Mouse (Mus musculus): Measurements from ENCODE around the gene Defb6. TPM values are rescaled to one million over a fixed set of nuclear protein-coding genes. Genes with fewer than 3 reads are reported as not detected.

Gene Defb6
- total RNA-seq (2021): not detected
- long read RNA-seq, experiment 1: 0 reads
- long read RNA-seq, experiment 2: 0 reads

DNA sequence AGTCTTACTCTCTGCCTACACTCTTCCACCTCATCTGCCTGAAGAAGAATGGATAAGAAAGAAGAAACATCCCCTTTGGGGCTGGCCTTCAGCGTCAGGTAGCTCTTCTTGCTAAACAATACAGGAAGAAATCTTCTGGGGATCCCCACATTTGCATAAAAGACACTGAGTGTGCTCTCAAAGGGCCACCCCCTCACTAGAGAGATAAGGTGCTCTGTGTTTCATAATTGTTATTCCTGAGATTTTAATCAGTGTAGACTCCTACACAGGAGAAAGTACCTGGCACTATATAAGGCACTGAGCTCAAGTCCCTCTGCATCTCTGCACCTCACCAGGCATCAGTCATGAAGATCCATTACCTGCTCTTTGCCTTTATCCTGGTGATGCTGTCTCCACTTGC is at the start of gene Defb6:
Defb6 (plus strand) TSS at position 318 of the 400 bp plus-strand sequence.
- no peak within 1 kb of the TSS for H3K4me3 ChIP-seq
- no peak within 1 kb of the TSS for H3K27ac ChIP-seq
- TF ChIP-seq CTCF (conservative IDR thresholded peaks at IDR 0.05): no peak
- DNase-seq (ENCODE audit: low spot score in 2 of 2): no peak

DNA sequence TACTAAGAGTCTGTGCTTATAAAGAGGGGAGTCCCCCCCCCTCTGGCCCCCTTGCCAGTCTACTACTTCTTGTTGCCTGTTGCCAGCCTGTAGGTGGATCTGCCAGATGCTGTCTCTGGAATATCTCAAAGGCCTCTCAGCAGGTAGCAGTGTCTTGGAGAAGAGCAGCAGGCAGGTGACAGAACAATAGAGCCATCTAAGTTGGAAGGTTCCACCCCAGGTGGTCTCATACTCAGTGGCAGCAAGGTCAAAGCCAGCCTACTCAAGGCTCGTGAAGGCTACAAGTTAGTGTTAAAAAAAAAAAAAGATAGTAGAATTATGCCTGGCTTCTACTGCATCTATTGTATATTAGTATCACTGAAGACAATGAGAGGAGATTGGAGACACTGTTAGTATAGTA is 12.8 kb downstream of the Defb6 start:
- Histone ChIP-seq H3K27ac (no peak overlapping the region), H3K4me3 (no peak overlapping the region)
- TF ChIP-seq CTCF (conservative IDR thresholded peaks at IDR 0.05): no peak
- DNase-seq (ENCODE audit: low spot score in 2 of 2): no peak

- no peak for DNase-seq (ENCODE audit: low spot score in 2 of 2)
- Histone ChIP-seq H3K27ac (no peak within 1 kb of the TSS), H3K4me3 (no peak within 1 kb of the TSS)
- no peak for TF ChIP-seq CTCF (conservative IDR thresholded peaks at IDR 0.05)
These were observed 14.3 kb downstream of the Defb6 start, which contains the start of gene Defb46 for GRCm38 (mm10) chr8:19239616-19240015. Gene Defb46, plus strand, starts transcription at chr8:19239916.

- Histone ChIP-seq H3K27ac (no peak within 1 kb of the TSS), H3K4me3 (no peak within 1 kb of the TSS)
- TF ChIP-seq CTCF (conservative IDR thresholded peaks at IDR 0.05): no peak
- DNase-seq (ENCODE audit: low spot score in 2 of 2): no peak
These were observed 22.0 kb downstream of the Defb6 start, which contains the start of gene Defb5 for GRCm38 (mm10) chr8:19247280-19247679. Gene Defb5, plus strand, starts transcription at chr8:19247580.

DNA sequence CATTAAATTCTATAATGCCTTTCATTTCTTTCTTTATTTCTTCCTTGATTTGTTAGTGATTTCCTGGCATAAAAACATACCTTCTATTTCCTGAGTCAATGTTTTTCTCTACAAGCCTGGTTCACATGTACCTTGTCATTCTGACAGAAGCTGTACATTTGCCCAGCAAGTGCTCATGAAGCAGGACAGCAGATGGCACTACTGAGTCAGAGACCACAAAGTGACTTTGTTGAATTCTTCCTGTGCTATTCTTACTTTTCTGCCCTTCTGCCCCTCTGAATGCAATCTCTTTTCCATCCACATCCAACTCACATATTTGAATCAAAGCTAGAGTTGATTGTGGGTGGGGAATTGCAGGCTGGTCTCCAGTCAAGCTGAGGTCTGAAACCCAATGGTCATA is 32.9 kb downstream of the Defb6 start:
- no peak overlapping the region for H3K27ac ChIP-seq
- no peak for TF ChIP-seq CTCF (conservative IDR thresholded peaks at IDR 0.05)
- no peak for DNase-seq (ENCODE audit: low spot score in 2 of 2)
- no peak overlapping the region for H3K4me3 ChIP-seq

GRCm38 (mm10) chr8:19259667-19260066 is 34.4 kb downstream of the Defb6 start:
- no peak for TF ChIP-seq CTCF (conservative IDR thresholded peaks at IDR 0.05)
- no peak overlapping the region for H3K27ac ChIP-seq
- no peak for DNase-seq (ENCODE audit: low spot score in 2 of 2)

More at GRCm38 (mm10) chr8:19259667-19260066, 34.4 kb downstream of the Defb6 start:
- H3K4me3 ChIP-seq: no peak overlapping the region

Other genes starting within 250 kb of the Defb6 start
- gene Defb40, start 247.2 kb upstream of the Defb6 start, total RNA-seq (2021): not detected
- gene Defb37, start 234.4 kb upstream of the Defb6 start, total RNA-seq (2021): not detected
- gene Defb38, start 198.9 kb upstream of the Defb6 start, total RNA-seq (2021): not detected
- not detected for gene Defb39, start 160.7 kb upstream of the Defb6 start, total RNA-seq (2021)
- not detected for gene Defb12, start 110.6 kb upstream of the Defb6 start, total RNA-seq (2021)
- gene Defb34, start 101.7 kb upstream of the Defb6 start, total RNA-seq (2021): not detected
- gene Gm45826, start 84.7 kb upstream of the Defb6 start, total RNA-seq (2021): not detected
- not detected for gene Defb14, start 31.1 kb upstream of the Defb6 start, total RNA-seq (2021)
- gene Defb4, start 26.8 kb upstream of the Defb6 start, total RNA-seq (2021): not detected
- gene Defb46, start 14.4 kb downstream of the Defb6 start, total RNA-seq (2021): not detected
- gene Defb5, start 22.1 kb downstream of the Defb6 start, total RNA-seq (2021): not detected
- not detected for gene Defb3, start 67.9 kb downstream of the Defb6 start, total RNA-seq (2021)
- not detected for gene Defb8, start 222.1 kb downstream of the Defb6 start, total RNA-seq (2021)

Measured in layer of hippocampus, adult 2 months (tissue).